Mouse (Mus musculus): ENCODE measurements around the gene Tom1l2.

DNA sequence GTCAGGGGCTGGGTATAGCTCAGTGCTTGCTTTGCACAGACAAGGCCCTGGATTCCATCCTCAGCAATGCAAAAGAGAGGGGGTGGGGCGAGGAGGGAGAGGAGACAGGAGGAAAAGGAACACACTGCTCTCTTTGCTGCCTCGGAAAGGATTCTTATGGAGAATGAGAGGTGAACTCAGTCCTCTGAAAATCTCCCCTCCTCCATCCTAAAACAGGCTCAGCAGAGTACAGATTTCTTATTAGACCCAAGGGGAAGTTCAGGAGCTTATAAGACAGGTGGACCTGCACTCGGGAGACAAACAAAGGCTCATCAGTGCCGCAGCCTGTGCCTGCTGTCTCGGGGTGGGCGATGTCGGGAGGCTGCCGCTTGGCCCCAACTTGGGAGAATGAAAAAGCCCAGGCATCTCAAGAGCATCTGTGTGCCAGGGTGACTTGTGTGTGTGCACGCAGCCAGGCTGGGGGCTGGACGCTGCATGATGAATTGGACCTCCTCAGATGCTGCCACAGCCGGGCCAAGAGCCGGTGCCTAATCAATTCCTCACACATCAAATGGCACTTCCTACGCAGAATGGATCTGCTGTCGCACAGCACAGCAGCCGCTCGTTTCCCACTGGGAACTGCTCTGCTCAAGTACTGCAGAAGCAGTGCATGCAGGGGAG is 32.2 kb upstream of the Tom1l2 start:
- no peak for TF ChIP-seq CTCF (IDR thresholded peaks at IDR 0.05; ENCODE audit: low read depth)
- no peak for TF ChIP-seq EP300 (IDR thresholded peaks at IDR 0.05; ENCODE audit: low read depth)
